Mouse (Mus musculus): Measurements from ENCODE around the gene Aurkb.

GRCm38 (mm10) chr11:69059357-69059974 lies 14.0 kb downstream of the Aurkb start, which contains the start of gene Borcs6:
- TF ChIP-seq CTCF (conservative IDR thresholded peaks at IDR 0.05; ENCODE audit: low read length) (no peak), NANOG (IDR thresholded peaks at IDR 0.05; ENCODE audit: borderline replicate concordance, low read length) (no peak), POU5F1 (IDR thresholded peaks at IDR 0.05; ENCODE audit: borderline replicate concordance, low read length) (no peak)

All from E14TG2a.4 (cell line).